Mouse (Mus musculus): ENCODE results near the gene Gata5. TPM values are rescaled to one million over a fixed set of nuclear protein-coding genes. Genes with fewer than 3 reads are reported as not detected.
A peak's percentile ranks its signal among the peaks of the same experiment; 100 is the strongest.

Gene Gata5
- polyA plus RNA-seq, 1 experiment from 2014 or later, result 3.9 TPM

DNA sequence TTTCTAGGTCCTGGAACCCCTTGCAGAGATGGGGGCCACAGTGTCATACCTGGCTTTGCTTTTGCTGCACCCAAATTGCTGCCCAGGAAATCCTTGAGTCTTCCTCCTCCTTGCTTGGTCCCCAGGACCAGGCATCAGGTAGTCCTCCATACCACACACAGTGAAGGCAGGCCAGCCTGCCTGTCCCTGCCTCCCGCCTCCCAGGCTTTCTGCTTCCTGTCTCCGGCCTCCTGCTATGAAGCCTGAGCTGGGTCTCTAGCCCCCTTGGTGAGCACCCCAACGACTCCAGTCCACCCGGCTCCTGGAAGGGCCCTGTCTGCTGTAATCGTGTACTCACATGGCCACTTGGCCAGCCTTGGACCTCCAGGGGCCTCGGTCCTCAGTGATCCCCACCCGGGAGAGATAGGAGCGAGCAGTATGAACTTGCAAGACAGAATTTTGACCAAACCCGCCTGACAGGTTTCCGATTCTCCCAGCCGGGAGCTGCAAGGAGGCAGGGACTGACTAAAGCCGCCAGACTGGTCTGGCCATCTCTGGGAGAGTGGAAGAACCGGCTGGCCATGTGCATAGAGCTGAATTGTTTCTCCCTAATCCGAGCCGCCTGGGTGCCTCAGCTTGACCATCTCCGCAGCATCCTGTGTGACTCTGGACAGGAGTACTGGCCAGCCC lies 44.9 kb downstream of the Gata5 start, which contains the start of gene Rbbp8nl:
TSS of gene Rbbp8nl (minus strand) at position 440 of the 669 bp plus-strand sequence.
- no peak within 1 kb of the TSS for H3K27ac ChIP-seq (ENCODE audit: low read length)
- no peak within 1 kb of the TSS for H3K4me2 ChIP-seq (ENCODE audit: low read depth, low read length)
- H3K27me3 ChIP-seq (ENCODE audit: control insufficient read depth, insufficient read depth, low read length), result no peaks in the 10 kb centered on the region
- peaks cover 11% of the 10 kb centered on the region; the same call in 1 of the 2 replicates for H3K4me1 ChIP-seq (ENCODE audit: control insufficient read depth, insufficient read depth, low read length)
- H3K4me3 ChIP-seq (ENCODE audit: low read length), result no peak within 1 kb of the TSS
- no peak within 1 kb of the TSS for H3K9ac ChIP-seq (ENCODE audit: low read length)
- ATAC-seq (replicated peaks; ENCODE audit: extremely low read depth, insufficient read depth, low FRiP score), result no peak
- no peaks in the 10 kb centered on the region for H3K36me3 ChIP-seq (ENCODE audit: control insufficient read depth, insufficient read depth)
- no peaks in the 10 kb centered on the region for H3K9me3 ChIP-seq (replicated peaks; ENCODE audit: control insufficient read depth, low read length)
- WGBS, result 55% methylated on average over 16 of the region's 16 CpGs

DNA sequence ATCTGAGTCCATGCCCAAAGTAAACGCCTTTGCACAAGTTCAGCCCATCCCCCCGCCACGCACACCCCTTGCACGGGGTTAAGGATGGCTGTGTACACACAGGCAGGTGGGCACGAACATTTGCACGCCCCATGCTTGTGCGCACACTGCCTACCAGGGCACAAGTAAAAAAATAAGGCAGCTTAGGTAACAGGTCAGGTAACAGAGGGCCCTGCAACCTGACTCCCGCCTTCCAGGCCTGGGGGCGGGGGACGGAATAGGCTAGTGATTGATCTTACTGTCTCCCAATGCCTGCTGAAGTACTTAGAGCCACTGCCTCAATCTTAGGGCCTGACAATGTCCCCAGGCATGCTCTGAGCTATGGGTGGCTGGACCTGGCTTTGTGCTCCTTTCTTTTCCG lies 45.5 kb downstream of the Gata5 start:
- Histone ChIP-seq H3K36me3 (ENCODE audit: control insufficient read depth, insufficient read depth) (no peaks in the 10 kb centered on the region), H3K4me3 (ENCODE audit: low read length) (no peak overlapping the region), H3K9ac (ENCODE audit: low read length) (no peak overlapping the region), H3K4me1 (ENCODE audit: control insufficient read depth, insufficient read depth, low read length) (peaks cover 11% of the 10 kb centered on the region; the same call in 1 of the 2 replicates), H3K27me3 (ENCODE audit: control insufficient read depth, insufficient read depth, low read length) (no peaks in the 10 kb centered on the region), H3K27ac (ENCODE audit: low read length) (no peak overlapping the region), H3K4me2 (ENCODE audit: low read depth, low read length) (no peak overlapping the region), H3K9me3 (replicated peaks; ENCODE audit: control insufficient read depth, low read length) (no peaks in the 10 kb centered on the region)
- 71% methylated on average over 11 of the region's 11 CpGs for WGBS
- no peak for ATAC-seq (replicated peaks; ENCODE audit: extremely low read depth, insufficient read depth, low FRiP score)

DNA sequence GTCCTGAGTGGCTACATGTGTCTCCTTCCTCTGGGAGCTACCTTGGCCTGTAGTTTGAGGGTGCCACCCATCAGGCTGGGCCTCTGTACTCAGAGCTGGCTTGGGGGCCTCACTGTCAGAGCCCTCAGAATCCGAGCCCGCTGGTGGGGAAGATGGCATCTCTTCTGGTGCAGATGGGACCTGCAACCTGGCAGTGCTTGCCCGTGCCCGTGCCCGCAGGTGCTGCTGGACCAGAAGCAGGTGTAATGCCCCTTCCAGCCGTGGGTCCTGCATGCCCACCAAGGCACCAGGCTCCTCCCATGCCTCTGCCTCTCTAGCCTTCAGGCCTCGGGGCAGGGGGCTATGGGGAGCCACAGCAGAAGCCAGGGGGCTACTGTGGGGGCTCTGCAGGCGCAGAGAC lies 55.2 kb downstream of the Gata5 start:
- no peaks in the 10 kb centered on the region; the same call in 1 of the 2 replicates for H3K27me3 ChIP-seq (ENCODE audit: control insufficient read depth, insufficient read depth, low read length)
- no peaks in the 10 kb centered on the region for H3K36me3 ChIP-seq (ENCODE audit: control insufficient read depth, insufficient read depth)
- WGBS, result 84% methylated on average over 8 of the region's 8 CpGs
- no peaks in the 10 kb centered on the region for H3K9me3 ChIP-seq (replicated peaks; ENCODE audit: control insufficient read depth, low read length)
- H3K4me2 ChIP-seq (ENCODE audit: low read depth, low read length), result no peak overlapping the region
- no peak overlapping the region for H3K27ac ChIP-seq (ENCODE audit: low read length)
- H3K4me1 ChIP-seq (ENCODE audit: control insufficient read depth, insufficient read depth, low read length), result peaks cover 16% of the 10 kb centered on the region
- no peak for ATAC-seq (replicated peaks; ENCODE audit: extremely low read depth, insufficient read depth, low FRiP score)
- H3K4me3 ChIP-seq (ENCODE audit: low read length), result no peak overlapping the region
- no peak overlapping the region for H3K9ac ChIP-seq (ENCODE audit: low read length)

DNA sequence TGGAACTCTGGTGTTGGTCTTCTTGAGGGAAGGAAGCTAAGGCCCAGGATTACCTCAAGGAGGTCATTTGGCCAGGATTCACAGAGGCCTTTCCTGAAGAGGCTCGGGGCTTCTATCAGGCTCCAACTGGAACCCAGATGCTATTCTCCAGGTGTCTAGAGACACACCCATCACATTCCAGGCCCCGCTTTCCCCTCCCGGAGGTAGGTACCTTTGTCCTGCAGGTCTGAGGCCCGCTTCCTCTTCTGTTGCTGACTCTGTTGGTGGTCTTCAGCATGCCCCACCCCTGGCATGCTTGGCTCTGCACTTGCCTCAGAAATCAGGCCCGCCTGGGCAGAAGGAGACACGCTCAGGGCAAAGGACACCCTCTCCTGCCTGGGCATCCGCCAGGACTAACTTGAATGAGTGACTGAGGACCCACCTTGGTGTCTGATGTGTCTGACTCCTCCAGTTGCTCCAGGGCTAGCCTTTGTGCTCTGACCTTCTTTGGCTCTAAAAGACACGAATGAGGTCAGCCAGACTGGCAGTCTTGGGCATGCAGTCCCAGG lies 56.7 kb downstream of the Gata5 start:
- Histone ChIP-seq H3K9me3 (replicated peaks; ENCODE audit: control insufficient read depth, low read length) (no peaks in the 10 kb centered on the region), H3K27ac (ENCODE audit: low read length) (no peak overlapping the region), H3K4me3 (ENCODE audit: low read length) (no peak overlapping the region), H3K9ac (ENCODE audit: low read length) (no peak overlapping the region), H3K27me3 (ENCODE audit: control insufficient read depth, insufficient read depth, low read length) (no peaks in the 10 kb centered on the region; the same call in 1 of the 2 replicates), H3K4me2 (ENCODE audit: low read depth, low read length) (no peak overlapping the region), H3K4me1 (ENCODE audit: control insufficient read depth, insufficient read depth, low read length) (peaks cover 19% of the 10 kb centered on the region), H3K36me3 (ENCODE audit: control insufficient read depth, insufficient read depth) (no peaks in the 10 kb centered on the region)
- no peak for ATAC-seq (replicated peaks; ENCODE audit: extremely low read depth, insufficient read depth, low FRiP score)
- 75% methylated on average over 8 of the region's 8 CpGs for WGBS

DNA sequence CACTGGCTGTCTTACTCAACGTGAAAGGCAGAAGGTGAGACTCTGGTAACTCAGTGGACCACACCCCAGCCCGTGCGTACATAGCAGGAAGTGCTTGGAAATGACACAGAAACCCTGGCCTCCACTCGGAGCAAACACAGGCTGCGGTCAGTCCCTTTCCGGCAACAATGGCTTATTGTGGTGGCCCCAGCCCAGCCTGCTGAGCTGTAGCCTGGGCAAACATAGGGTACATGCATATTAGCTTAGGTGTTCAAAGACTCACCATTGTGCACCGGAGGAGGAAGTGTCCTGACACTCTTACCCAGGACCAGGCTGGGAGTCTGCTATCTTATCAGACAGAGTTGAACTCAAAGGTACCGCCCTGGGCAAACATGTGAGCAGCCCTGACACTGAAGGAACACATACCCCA lies 57.6 kb downstream of the Gata5 start:
- WGBS, result 35% methylated on average over 8 of the region's 8 CpGs

DNA sequence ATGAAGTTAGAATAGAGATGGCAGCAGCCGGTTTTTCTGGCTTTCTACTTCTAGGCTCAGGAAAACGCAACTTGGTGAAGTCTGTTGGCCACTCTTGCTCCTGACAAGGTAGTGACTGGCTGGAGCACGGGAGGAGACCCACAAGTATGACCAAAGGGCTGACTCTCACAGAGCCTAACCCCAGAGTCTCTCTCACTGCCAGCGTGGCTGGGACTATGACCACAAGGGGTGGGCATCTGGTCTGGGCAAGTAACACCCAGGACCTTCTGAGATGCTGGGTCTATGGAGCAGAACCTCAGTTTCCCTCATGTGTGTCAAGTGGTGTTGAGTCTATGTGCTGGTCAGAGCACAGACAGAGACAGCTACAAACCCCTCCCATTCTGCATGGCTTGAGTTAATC lies 58.1 kb downstream of the Gata5 start:
- Histone ChIP-seq H3K27me3 (ENCODE audit: control insufficient read depth, insufficient read depth, low read length) (no peaks in the 10 kb centered on the region), H3K9ac (ENCODE audit: low read length) (no peak overlapping the region), H3K4me2 (ENCODE audit: low read depth, low read length) (peak overlapping the region; percentile 33; the same call in 1 of the 2 replicates), H3K27ac (ENCODE audit: low read length) (peak overlapping the region; percentile 30), H3K36me3 (ENCODE audit: control insufficient read depth, insufficient read depth) (no peaks in the 10 kb centered on the region), H3K9me3 (replicated peaks; ENCODE audit: control insufficient read depth, low read length) (no peaks in the 10 kb centered on the region), H3K4me3 (ENCODE audit: low read length) (no peak overlapping the region), H3K4me1 (ENCODE audit: control insufficient read depth, insufficient read depth, low read length) (peaks cover 32% of the 10 kb centered on the region)
- WGBS, result 28% methylated on average over 4 of the region's 4 CpGs
- ATAC-seq (replicated peaks; ENCODE audit: extremely low read depth, insufficient read depth, low FRiP score), result no peak

More for the DNA sequence above, 57.6 kb downstream of the Gata5 start:
- H3K27me3 ChIP-seq (ENCODE audit: control insufficient read depth, insufficient read depth, low read length), result no peaks in the 10 kb centered on the region
- H3K4me3 ChIP-seq (ENCODE audit: low read length), result no peak overlapping the region
- H3K4me1 ChIP-seq (ENCODE audit: control insufficient read depth, insufficient read depth, low read length), result peaks cover 28% of the 10 kb centered on the region
- H3K36me3 ChIP-seq (ENCODE audit: control insufficient read depth, insufficient read depth), result no peaks in the 10 kb centered on the region
- H3K9ac ChIP-seq (ENCODE audit: low read length), result 0 out of 2 replicates have a peak overlapping the region, but pooled peaks have one; percentile 12
- H3K4me2 ChIP-seq (ENCODE audit: low read depth, low read length), result peak overlapping the region; percentile 24; the same call in 1 of the 2 replicates
- no peak for ATAC-seq (replicated peaks; ENCODE audit: extremely low read depth, insufficient read depth, low FRiP score)
- H3K9me3 ChIP-seq (replicated peaks; ENCODE audit: control insufficient read depth, low read length), result no peaks in the 10 kb centered on the region
- H3K27ac ChIP-seq (ENCODE audit: low read length), result no peak overlapping the region

DNA sequence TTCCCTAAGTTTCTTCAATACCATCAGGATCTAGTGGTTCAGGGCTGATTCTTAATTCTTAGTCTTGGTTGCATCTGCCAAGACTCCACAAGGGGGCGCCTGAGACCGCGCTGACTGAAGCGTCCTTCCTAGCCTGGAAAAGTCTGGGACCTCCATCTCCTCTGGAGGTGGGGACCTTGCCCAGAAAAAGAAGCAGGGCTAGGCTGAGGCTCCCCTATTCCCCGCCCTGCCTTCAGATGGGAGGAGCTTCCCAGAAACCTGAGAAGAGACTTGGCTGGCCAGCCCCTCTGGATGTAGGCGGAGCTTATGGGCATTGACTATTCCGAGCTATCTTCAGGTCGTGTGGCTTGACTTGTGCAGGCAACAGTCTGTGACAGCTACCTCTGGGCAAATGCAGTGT lies 58.7 kb downstream of the Gata5 start:
- no peaks in the 10 kb centered on the region for H3K36me3 ChIP-seq (ENCODE audit: control insufficient read depth, insufficient read depth)
- H3K4me2 ChIP-seq (ENCODE audit: low read depth, low read length), result peak overlapping the region; percentile 33; the same call in 1 of the 2 replicates
- WGBS, result under 1% methylated on average over 8 of the region's 8 CpGs
- ATAC-seq (replicated peaks; ENCODE audit: extremely low read depth, insufficient read depth, low FRiP score), result peak; percentile 39
- H3K4me3 ChIP-seq (ENCODE audit: low read length), result no peak overlapping the region
- no peaks in the 10 kb centered on the region for H3K9me3 ChIP-seq (replicated peaks; ENCODE audit: control insufficient read depth, low read length)
- peaks cover 32% of the 10 kb centered on the region for H3K4me1 ChIP-seq (ENCODE audit: control insufficient read depth, insufficient read depth, low read length)
- H3K27me3 ChIP-seq (ENCODE audit: control insufficient read depth, insufficient read depth, low read length), result no peaks in the 10 kb centered on the region
- H3K9ac ChIP-seq (ENCODE audit: low read length), result no peak overlapping the region
- H3K27ac ChIP-seq (ENCODE audit: low read length), result peak overlapping the region; percentile 30

Other genes starting within 250 kb of the Gata5 start
- 0.20 TPM in 1 of 2 replicates, not detected in the other for gene Hrh3, start 230.2 kb downstream of the Gata5 start, polyA plus RNA-seq (2015; fragmentation: Nextera tagmentation; extraction: Ambion mirVana)
- gene Osbpl2, start 215.4 kb downstream of the Gata5 start, polyA plus RNA-seq (2015; fragmentation: Nextera tagmentation; extraction: Ambion mirVana), result 35.0 TPM in 2 replicates
- gene Adrm1, start 163.2 kb downstream of the Gata5 start, polyA plus RNA-seq (2015; fragmentation: Nextera tagmentation; extraction: Ambion mirVana), result 133 and 148 TPM in 2 replicates
- 17.7 and 32.1 TPM in 2 replicates for gene Lama5, start 108.8 kb downstream of the Gata5 start, polyA plus RNA-seq (2015; fragmentation: Nextera tagmentation; extraction: Ambion mirVana)
- 208 and 247 TPM in 2 replicates for gene Rps21, start 77.3 kb downstream of the Gata5 start, polyA plus RNA-seq (2015; fragmentation: Nextera tagmentation; extraction: Ambion mirVana)
- gene Cables2, start 61.2 kb downstream of the Gata5 start, polyA plus RNA-seq (2015; fragmentation: Nextera tagmentation; extraction: Ambion mirVana), result 6.1 and 9.9 TPM in 2 replicates
- gene Rbbp8nl, start 44.8 kb downstream of the Gata5 start, polyA plus RNA-seq (2015; fragmentation: Nextera tagmentation; extraction: Ambion mirVana), result 0.05 and 0.22 TPM in 2 replicates
- 0.84 and 2.1 TPM in 2 replicates for gene Slco4a1, start 121.5 kb upstream of the Gata5 start, polyA plus RNA-seq (2015; fragmentation: Nextera tagmentation; extraction: Ambion mirVana)
- 1.9 and 2.0 TPM in 2 replicates for gene Ntsr1, start 165.3 kb upstream of the Gata5 start, polyA plus RNA-seq (2015; fragmentation: Nextera tagmentation; extraction: Ambion mirVana)
- gene Mrgbp, start 246.6 kb upstream of the Gata5 start, polyA plus RNA-seq (2015; fragmentation: Nextera tagmentation; extraction: Ambion mirVana), result 25.4 and 29.1 TPM in 2 replicates

Measured in heart, embryonic 16.5 days (tissue).